Mouse (Mus musculus) erythroblast, adult 5-6 weeks (primary cell): ENCODE results near the gene Fam71a. TPM values are rescaled to one million over a fixed set of nuclear protein-coding genes. Genes with fewer than 3 reads are reported as not detected.
"Not testable (repeated sequence)": the region's sequence is repeated elsewhere in the genome, so short reads cannot be mapped to it uniquely, and the experiment has no call there.

Source experiments
- ATAC-seq: replicated peaks from 2 replicates; pipeline ENCODE4 v1.8.0; 2016; ENCODE audit warnings: moderate number of reproducible peaks, mild to moderate bottlenecking, moderate TSS enrichment, inconsistent platforms; ENCODE audit not compliant: poor library complexity, low FRiP score, severe bottlenecking
- total RNA-seq, 2 experiments: library from RNA; stranded (forward) in 1 of 2; stranded (reverse) in 1 of 2; fragments of 150-400 nt in 1 of 2; fragments of 200-764, 138-1000 nt in 1 of 2; gene quantifications; 2 replicates each; pipeline versions ENCODE4 v1.2.3 to v1.2.4; 2015 to 2017; ENCODE audit warnings: low replicate concordance in 2 of 2

The Fam71a gene
- total RNA-seq, 2 experiments from 2014 or later = not detected

DNA sequence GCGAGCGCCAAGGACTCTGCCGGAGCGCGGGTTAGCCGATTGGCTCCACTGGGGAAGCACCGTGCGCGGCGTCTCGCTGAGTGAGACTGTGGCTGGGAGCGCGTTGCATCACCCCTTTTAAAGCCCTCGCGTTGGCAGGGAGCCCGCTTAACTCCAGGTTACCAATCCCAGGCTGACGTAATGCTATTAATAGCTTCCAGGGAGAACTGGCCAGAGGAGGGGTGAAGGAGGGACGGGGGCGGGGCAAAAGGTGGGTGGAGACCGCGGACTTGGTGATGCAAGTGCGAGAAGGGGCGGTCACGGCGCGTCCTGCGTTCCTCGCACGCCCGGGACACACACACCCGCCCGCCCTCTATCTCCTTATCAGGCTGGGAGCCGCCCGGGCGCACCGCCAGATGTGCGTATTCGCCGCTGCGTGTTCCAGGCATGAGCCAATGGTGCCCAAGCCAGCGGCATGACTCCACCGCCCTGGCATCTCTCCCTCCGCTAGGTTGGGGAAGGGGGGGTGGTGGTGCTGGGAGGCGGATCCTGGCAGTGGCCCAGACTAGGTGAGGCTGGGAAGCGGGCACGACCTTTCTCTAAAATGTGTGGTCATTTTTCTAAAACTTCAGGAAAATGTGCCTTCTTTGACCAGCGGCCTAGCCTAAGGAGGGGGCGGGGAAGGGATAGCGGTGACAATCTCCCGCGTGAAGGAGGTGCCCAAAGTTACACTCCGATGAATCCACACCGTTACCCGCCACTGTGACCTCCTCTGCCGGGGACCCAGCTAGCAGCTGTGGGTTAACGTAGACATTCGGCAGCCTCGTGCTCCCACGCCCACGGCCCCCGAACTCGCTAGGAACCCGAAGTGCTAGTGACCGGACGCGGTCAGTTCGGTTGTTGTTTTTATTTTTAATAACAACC lies 18.8 kb upstream of the Fam71a start:
- peak; percentile 79 for ATAC-seq

DNA sequence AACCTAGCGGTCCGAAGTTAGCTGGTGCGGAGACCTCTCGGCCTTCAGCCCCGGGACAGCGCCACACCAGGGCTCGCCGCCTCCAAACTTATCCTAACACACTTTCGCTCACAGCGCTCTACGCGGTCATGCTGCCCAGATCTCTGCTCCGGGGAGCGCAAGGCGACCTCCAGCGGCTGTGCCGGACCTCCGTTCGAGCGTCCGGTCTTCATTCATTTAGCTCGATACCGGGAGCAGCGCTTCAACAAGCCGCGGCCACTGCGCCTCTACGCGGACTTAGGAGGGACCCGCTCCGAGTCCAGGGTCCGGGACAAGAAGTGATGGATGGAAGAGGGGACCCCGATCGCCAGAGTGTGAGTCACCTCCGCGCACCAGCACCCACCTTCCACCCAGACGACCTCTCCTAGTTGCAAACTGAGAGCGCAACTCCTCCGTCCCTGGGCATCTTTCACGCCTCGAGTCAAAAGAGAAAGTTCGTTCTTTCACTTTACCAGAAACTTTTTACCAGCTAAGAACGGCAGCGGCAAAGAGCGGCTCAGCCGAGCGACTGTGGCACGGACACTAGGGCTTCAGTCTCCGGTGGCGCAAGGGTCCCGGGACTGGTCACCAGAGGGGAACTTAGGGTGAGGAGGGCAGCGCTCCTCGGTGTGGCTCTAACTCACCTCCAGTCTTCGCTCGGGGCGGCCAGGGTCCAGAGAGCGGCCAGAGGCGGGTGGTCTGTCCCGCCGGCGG lies 18.0 kb upstream of the Fam71a start:
- ATAC-seq = no peak

DNA sequence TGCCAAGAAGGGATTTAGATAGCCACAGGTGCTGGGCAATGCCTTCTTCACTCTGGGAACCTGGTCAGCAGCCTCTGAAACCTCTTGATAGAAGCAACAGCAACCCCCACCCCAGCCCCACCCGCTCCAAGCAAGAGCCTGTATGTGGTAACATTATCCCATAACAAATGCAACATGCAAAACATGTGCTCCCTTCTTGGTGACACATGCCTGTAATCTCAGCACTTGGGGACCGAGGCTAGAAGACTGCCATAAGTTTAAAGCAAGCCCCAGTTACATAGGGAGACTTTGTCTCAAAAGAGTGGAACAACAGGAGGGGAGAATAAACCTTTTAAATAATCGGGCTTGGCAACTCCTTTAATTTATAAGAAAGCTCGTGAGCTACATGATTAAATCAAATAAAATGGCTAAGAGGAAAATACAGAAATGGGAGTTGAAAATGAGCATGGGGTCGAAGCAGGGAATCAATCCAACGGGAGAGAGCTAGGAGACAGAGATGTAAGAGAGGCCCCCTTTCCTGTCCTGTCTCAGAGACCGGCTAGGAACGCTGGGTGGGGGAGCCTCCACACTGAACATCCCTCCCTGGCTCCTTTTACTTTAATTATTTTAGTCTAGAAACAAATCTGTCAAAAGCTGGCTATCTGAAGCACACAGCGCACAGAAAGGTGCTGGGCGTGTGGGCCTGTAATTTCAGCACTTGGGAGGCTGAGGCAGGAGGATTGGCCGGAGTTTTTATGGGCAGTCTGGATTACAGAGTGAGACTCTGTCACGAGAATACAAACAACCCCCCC lies 17.0 kb upstream of the Fam71a start:
- ATAC-seq = no peak

DNA sequence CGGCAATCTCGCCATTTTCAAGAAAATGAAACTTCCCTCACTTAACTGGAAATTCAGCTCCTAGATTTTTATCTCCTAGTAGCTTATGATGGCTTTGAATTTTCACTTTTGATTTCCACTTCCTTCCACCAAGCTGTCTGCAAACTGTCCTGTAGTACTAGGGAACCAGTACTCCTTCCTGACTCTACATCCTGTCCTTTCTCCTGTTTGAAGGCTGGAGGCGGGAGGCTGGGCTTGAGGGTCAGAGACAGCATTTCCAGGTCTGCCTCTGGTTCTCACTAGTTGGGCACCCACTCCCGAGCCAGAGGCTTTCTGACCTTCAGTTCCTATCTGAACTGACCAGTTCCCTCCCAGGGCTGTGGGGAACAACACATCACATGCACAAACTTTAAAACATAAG lies 15.8 kb upstream of the Fam71a start:
- no peak for ATAC-seq

DNA sequence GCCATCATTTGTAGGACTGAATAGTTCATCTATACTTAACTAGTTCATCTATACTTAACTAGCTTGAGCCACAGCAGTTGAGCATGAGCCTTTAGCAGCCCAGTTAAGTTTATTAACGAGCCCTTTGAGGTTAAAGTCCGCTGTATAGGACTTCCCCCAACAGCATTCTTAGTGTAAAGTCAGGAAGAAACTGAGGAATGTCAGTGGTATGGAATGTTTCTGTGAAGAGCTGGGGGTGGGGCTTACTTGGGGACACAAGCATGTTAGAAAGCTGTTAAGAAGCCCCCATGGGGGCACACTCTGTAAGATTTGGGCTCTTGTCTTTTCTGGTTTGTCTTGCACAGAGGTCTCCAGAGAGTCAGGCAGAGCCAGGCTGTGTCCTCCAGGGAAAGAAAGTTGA lies 15.2 kb upstream of the Fam71a start:
- no peak for ATAC-seq

DNA sequence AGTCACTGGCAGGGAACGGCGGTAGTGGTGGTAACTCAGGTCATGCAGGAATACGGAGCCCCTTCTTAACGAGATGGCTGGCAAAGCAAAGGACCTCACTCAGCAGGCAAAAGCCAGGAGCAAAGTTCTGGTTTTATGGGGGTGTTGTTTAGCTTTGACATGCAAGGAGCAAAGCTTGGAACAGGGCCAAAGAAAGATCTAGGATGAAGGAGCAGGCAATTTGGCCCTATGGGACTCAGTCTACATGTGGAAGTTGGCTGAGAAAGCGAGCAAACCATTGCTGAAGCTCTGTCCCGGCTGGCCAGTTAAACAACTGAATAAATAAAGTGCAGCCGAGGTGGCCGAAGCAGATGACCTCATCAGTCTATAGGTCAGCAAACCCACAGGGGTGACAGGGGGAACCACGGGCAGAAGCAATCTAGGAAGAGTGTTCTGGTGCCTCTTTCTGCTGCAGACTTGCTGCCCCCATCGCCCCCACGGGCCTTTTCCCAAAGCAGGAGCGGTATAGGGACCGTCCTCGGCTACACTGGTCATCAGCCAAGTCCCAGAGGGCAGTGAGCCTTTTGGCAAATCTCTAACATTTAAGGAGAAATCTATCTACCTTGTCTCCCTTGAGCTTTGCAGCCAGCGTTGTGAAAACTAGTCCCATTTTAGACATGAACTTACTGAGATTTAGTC lies 14.0 kb upstream of the Fam71a start:
- no peak for ATAC-seq

DNA sequence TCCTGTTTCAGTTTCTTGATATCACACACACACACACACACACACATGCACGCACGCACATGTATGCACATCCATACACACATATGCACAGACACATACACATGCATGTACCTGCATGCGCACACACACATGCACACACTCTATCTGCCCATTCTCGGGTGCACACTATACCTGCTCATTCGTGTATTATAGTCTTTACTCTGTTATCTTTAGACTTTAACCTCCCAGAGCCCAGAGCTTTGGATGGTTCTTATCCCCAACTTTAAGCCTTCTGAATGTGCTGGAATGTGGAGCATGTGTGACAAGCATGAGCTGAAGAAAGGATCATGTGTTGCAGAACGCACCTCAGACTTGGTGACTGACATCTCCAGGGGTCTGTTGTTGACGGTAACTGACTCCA lies 12.3 kb upstream of the Fam71a start:
- ATAC-seq = no peak

DNA sequence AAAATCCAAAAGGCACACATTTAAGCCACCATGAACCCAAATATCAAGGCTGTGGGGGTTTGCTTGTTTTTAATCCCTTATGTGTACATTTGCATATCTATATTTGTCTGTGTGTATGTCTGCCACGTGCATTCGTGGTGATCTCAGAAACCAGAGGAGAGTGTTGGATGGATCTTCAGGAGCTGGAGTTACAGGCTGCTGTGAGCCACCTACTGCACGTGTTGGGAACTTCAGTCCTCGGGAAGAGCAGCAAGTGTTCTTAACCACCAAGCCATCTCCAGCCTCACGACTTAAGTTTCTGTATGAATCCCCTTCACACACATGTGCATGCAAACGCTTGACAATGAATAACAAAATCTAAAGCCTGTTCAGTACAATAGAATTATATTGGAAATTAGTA lies 7.9 kb upstream of the Fam71a start:
- no peak for ATAC-seq

DNA sequence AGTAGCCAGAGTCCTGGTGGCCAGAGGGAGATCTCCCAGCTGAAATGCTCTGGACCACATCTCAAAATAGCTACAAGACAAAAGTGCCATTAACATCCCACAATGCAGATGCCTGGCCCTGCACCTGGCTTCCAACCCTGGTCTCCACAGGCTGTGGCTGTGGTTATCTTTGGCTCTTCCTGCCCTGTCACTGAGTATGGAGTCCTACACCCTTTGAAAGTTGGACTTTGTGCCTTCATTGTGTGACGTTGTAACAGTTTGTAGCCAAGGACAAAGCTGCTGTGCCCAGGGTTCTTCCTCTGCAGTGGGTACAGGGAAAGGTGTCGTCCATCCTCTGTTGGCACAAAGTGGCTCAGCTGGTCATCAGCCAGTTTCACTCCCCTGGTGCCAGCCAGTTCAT lies 5.8 kb upstream of the Fam71a start:
- ATAC-seq = no peak

DNA sequence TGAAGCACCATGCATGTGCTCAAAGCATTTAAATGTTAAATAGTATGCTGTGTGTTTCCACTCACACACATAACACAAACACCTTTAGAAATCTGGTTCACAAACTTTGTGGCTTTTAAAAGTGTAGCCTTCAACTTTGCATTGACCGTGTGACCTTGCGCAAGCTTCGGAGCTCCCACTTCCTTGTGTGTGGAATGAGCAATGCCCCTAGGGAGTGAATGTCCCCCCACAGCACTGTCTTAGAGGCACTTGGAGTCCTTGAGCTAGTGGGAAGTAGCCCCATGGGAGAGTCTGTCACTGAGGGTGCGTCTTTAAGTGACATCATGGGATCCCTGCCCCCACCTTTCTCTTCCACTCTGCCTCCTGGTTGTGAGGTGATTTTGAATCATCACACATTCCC lies 1.6 kb upstream of the Fam71a start:
- no peak for ATAC-seq

DNA sequence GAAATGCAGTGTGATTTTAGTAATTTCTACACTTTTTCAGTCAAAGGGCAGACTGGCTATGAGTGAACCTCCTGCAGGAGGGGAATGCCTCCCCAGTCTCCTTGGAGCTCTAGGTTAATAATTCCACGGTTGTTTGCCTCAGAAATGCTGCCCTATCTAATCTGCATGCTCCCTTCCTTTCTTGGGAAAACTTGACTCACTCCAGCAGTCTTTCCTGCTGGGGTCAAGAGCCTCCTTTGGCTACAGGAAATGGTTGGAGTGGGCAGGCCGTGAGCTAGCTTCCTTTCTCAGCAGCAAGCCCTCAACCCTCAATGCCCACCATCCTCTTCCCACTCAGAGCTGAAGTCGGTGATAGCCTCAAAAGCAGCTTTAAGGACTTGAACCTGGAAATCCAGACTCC lies 10.3 kb downstream of the Fam71a start:
- no peak for ATAC-seq

DNA sequence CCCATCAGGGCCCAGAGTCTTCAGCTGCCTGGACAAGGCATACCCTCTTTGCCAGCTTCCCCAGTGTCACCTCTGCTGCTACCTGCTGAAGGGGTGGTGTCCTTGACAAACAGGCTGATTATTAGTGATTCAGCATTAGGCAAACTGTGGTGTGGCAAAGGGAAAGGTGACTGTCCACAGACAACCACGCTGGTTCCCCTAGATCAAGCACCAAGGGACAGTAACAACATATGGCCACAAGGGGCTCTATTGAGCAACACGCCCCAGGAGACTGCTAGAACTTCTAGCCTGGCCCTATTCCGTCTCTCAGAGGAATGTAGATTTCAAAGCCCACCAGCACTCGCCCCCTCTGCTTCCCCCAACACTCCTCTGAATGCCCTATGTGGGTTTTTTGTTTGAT lies 11.6 kb downstream of the Fam71a start:
- peak; percentile 82 for ATAC-seq

DNA sequence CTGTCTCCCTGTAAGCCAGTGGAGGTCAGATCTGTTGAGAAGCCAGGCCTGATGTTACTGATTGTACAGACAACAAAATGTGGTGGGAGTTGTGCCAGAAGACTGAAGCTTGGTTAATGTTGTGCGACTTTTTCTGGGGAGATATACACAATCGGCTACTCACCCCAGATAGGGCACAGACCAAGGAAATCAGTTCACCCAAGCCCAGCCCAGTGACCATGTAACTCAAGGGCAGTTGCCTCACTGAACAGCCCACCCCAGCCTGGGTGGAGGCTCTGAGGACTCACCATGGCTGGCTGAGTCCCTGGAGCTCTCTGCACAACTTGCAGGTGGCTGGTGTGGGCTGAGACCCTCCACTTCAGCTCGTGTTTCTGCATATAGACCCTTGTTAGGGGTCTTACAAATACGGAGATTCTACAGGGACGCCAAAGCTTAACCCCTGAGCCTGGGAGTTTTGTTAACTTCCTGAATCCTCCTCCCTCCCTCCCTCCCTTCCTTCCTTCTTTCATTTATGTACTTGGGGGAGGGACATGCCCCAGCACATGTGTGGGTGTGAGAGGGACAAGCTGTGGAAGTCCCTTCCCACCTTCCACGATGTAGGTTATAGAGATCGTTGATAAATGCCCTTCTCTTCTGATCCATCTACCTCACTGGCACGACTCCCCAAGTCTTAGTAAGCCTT lies 13.6 kb downstream of the Fam71a start:
- ATAC-seq = no peak

DNA sequence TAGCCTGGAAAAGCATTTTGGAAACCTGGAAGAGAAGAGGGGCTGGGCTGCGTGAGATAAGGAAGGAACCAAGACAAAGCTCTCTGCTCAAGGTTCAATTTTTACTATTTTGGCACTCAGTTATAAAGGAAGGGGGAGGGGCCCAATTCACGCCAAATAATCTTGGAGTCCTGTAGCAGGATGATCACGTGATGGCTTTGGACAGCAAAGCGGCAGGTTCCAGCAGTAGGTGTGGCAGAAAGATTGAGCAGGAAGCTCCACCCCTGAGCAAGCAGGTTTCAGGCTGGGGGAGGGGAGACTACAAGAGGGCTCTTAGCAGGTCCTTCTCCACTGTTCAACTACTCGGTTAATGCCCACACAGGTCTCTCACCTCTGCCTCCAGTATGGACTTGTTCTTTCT lies 15.1 kb downstream of the Fam71a start:
- not testable (repeated sequence) for ATAC-seq

DNA sequence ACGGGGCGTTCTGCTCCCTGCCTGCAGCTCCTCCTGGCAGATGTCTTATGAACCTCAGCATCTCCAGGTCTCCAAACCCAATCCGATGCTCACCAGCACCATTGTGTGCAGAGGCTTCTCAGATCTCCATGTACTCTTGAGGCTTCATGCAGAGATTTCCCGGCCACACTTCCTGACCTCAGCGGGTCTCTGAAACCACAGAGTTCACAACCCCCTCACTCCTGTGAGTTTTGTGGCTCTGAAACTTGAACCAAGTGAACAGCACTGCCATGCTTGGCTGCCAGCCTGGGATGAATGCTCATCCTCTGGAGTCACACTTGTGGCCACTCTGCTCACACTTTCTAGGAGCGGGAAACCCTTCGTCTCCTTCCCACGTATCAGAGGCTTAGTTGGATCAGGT lies 23.6 kb downstream of the Fam71a start:
- ATAC-seq = no peak

DNA sequence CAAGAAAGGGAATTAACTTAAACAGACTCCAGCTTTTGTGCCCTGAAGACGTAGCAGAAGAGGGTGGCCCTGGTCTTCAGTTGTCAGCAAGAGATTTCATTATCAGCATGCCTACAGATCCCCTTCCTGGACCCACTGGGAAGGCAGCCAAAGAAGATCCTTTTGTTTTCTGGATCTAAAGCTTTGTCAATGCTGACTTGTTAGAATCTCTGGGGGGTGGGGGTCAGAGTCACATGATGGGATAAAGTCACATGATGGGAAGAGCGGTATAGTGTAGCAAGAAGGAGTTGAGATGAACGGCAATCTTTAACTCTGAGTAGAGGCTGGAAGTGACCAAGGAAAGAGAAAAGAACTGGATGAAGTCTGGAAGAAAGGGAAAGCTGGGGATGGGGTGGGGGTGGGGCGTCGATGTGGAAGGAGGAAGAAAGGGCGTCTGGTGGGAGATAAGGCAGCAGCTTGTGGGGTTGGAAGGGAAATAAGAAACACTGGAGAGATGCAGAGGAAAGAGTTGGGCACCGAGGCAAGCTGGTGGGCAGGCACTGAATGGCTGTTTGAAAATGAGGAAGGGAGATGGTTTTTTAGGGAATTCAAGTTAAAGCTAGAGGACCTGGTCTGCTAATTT lies 25.6 kb downstream of the Fam71a start:
- no peak for ATAC-seq

DNA sequence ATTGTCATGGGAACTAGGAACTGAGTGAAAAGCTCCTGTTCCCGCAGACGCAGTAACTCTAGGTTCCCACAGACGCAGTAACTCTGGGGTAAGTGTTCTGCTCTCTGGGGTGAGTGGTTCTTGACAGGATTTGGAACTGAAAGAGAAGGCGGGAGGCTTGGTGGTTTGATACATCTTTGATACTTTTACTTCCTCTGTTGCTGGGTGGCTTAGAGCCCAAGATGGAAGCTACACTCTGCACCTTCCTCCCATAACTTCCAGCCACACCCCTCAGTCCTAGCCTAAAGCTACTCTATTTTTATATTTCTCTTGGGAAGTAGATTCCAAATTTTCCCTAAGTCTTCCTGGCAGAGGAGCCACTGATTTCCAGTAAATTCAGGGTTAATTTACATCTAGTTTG lies 26.2 kb downstream of the Fam71a start:
- ATAC-seq = no peak

DNA sequence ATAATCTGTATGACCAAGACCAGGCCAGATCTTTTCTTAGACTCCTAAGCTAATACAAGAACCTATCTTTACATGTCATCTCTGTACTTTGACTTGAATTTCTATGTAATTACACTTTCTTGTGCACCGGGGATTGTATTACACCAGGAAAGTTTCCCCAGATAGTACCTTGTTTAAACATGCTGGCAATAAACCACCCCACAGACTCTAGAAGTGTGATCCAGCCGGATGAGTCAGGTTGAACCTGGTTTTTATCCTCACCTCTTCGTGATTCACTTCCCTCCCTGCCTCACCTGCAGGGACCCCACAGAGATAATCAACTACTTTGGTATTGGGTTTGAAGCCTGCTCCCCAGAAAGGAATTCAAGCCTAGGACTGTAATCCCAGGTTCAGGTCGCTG lies 29.2 kb downstream of the Fam71a start:
- ATAC-seq = no peak

DNA sequence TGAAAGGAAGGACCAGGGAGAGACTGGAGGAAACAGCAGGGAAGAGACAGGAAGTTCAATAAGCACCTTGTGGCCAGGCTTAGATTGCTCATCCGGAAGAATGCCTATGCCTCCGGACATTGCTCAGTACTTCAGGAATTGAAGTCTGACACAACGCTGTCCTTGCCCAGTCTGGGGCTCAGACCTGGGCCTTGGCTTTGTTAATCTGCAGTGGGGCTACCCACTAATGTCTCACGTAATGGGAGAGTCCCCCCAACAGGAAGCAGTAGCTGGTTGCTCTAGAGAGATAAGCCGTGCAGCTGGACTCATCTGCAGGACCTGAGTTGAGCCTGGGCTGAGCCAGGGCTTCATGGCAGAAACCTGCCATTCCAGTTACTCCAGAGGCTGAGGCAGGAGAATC lies 31.7 kb downstream of the Fam71a start:
- ATAC-seq = no peak
